Mouse (Mus musculus) retina, postnatal 1 day (tissue): ENCODE results near the gene Epb41.

Experiments used
- DNase-seq: peaks from one replicate; pipeline ENCODE4 v3.0.0-alpha.2; 2012

The Epb41 gene

GRCm38 (mm10) chr4:132043726-132044125 is 31.4 kb downstream of the Epb41 start:
- no peak for DNase-seq

- peak; percentile 32 for DNase-seq
These were observed 33.4 kb downstream of the Epb41 start for GRCm38 (mm10) chr4:132041471-132042332.

GRCm38 (mm10) chr4:132039975-132040645 is 35.0 kb downstream of the Epb41 start:
- DNase-seq: no peak

- no peak for DNase-seq
These were observed 35.6 kb downstream of the Epb41 start for GRCm38 (mm10) chr4:132039521-132039920.

GRCm38 (mm10) chr4:132038809-132039208 is 36.3 kb downstream of the Epb41 start:
- no peak for DNase-seq

GRCm38 (mm10) chr4:132037991-132038390 is 37.1 kb downstream of the Epb41 start:
- no peak for DNase-seq

GRCm38 (mm10) chr4:132037137-132037536 is 38.0 kb downstream of the Epb41 start:
- no peak for DNase-seq

- peak; percentile 86 for DNase-seq
These were observed 40.9 kb downstream of the Epb41 start for GRCm38 (mm10) chr4:132034242-132034641.

GRCm38 (mm10) chr4:132033183-132033582 is 41.9 kb downstream of the Epb41 start:
- DNase-seq: no peak

- DNase-seq: peak; percentile 41
These were observed 45.0 kb downstream of the Epb41 start for GRCm38 (mm10) chr4:132029851-132030741.

- no peak for DNase-seq
These were observed 47.3 kb downstream of the Epb41 start for GRCm38 (mm10) chr4:132027806-132028205.

GRCm38 (mm10) chr4:132027167-132027566 is 48.0 kb downstream of the Epb41 start:
- DNase-seq: no peak

- DNase-seq: peak; percentile 86
These were observed 49.2 kb downstream of the Epb41 start for GRCm38 (mm10) chr4:132025738-132026527.

GRCm38 (mm10) chr4:132025264-132025663 is 49.9 kb downstream of the Epb41 start:
- no peak for DNase-seq

GRCm38 (mm10) chr4:132023816-132024215 is 51.3 kb downstream of the Epb41 start:
- DNase-seq: no peak

GRCm38 (mm10) chr4:132022639-132023038 is 52.5 kb downstream of the Epb41 start:
- no peak for DNase-seq

GRCm38 (mm10) chr4:132021883-132022282 is 53.2 kb downstream of the Epb41 start:
- no peak for DNase-seq

GRCm38 (mm10) chr4:132018547-132018946 is 56.6 kb downstream of the Epb41 start:
- DNase-seq: no peak

GRCm38 (mm10) chr4:132015374-132015773 is 59.7 kb downstream of the Epb41 start:
- DNase-seq: no peak

- DNase-seq: peak; percentile 78
These were observed 63.5 kb downstream of the Epb41 start for GRCm38 (mm10) chr4:132011619-132012018.

- no peak for DNase-seq
These were observed 64.7 kb downstream of the Epb41 start for GRCm38 (mm10) chr4:132010416-132010815.

GRCm38 (mm10) chr4:132008191-132008590 is 66.9 kb downstream of the Epb41 start:
- DNase-seq: no peak
